Mouse (Mus musculus) thymus, adult 2 months (tissue): Measurements from ENCODE around the gene Hax1. TPM values are rescaled to one million over a fixed set of nuclear protein-coding genes. Genes with fewer than 3 reads are reported as not detected.

Experiments used
- DNase-seq: peaks from one replicate; pipeline ENCODE4 v3.0.0; 2021
- H3K27ac ChIP-seq: fragments of 200-500 bp; 2 replicates; pipeline ENCODE4 v1.5.1; 2012; ENCODE audit warnings: low read length, control low read depth; ENCODE audit not compliant: control insufficient read depth, insufficient read depth
- H3K27me3 ChIP-seq: fragments of 200-500 bp; 2 replicates; pipeline ENCODE4 v1.6.1; 2012; ENCODE audit warnings: mild to moderate bottlenecking, low read length, moderate library complexity, mixed read lengths; ENCODE audit not compliant: control insufficient read depth, insufficient read depth
- H3K36me3 ChIP-seq: fragments of 200-500 bp; 2 replicates; pipeline ENCODE4 v1.6.1; 2012; ENCODE audit warnings: mild to moderate bottlenecking, low read length, moderate library complexity; ENCODE audit not compliant: control insufficient read depth, insufficient read depth
- H3K4me1 ChIP-seq: fragments of 200-500 bp; replicated peaks from 2 replicates; pipeline ENCODE4 v1.6.1; 2012; ENCODE audit warnings: low read length; ENCODE audit not compliant: control insufficient read depth, insufficient read depth
- H3K4me3 ChIP-seq: fragments of 200-500 bp; 2 replicates; pipeline ENCODE4 v1.5.1; 2012; ENCODE audit warnings: mild to moderate bottlenecking, low read length, control low read depth, moderate library complexity; ENCODE audit not compliant: control insufficient read depth, insufficient read depth
- CTCF ChIP-seq: fragments of 200-500 bp; IDR thresholded peaks from 2 replicates; pipeline ENCODE4 v1.5.1; 2012; ENCODE audit warnings: mild to moderate bottlenecking, control low read depth, low read length, moderate library complexity, borderline replicate concordance; ENCODE audit not compliant: control insufficient read depth, poor library complexity, insufficient read depth; ENCODE audit errors: extremely low read depth
- POLR2A ChIP-seq: fragments of 200-500 bp; IDR thresholded peaks from 2 replicates; pipeline ENCODE4 v1.6.1; 2012; ENCODE audit warnings: mild to moderate bottlenecking, low read length, control low read depth, moderate library complexity; ENCODE audit not compliant: control insufficient read depth, poor library complexity, insufficient read depth; ENCODE audit errors: extremely low read depth
- WGBS: fragments of 180-500 bp; shearing (Covaris S2); methylation state at CpG from one replicate; pipeline ENCODE4 v1.1.7; 2018; 5-methylcytosine and 5-hydroxymethylcytosine counted together
- polyA plus RNA-seq: library from polyadenylated mRNA; depleted of rRNA; stranded (reverse); fragments of >200 nt; gene quantifications from 2 replicates; pipeline ENCODE4 v1.2.3, GENCODE M21; 2012

Hax1 gene
- polyA plus RNA-seq, 1 experiment, result 61.4 TPM

DNA sequence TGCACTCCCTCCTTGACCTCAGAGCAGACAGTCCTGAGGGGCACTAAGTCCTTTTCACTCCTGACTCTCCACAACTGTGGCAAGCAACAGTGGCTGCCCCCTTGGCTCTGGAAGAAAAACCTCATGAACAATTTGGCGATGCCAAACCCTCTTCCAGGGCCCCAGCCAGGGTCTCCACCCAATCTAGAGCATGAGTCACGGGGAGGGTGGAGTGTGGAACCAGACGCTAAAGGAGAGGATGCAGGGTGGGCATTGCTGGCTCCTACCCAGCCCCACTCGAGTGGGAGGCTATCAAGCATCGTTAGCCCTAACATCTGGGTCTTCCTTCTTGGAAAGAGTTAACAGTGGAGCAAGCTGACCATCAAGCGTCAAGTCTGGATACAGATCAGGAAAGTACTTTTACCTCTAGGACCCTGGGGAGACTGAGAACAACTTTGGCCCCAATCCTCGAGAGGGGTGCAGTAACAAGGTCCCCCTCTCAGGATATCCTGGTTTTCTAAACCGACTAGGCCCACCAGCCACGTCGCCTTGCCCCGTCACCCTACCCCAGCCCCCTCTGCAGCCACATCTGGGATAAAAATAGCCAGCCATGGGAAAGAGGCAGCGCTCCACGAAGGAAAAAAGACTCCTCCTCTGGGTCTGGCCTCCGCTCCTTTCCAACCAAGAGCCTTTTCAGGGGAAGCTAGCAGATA lies 36.4 kb downstream of the Hax1 start:
- H3K27ac ChIP-seq, result peak overlapping the region; percentile 45; the same call in 1 of the 2 replicates
- H3K4me1 ChIP-seq, result peaks cover 41% of the 10 kb centered on the region
- H3K4me3 ChIP-seq, result peak overlapping the region; percentile 67
- no peaks in the 10 kb centered on the region for H3K27me3 ChIP-seq
- peak; percentile 25 for DNase-seq
- TF ChIP-seq POLR2A (no peak), CTCF (no peak)
- H3K36me3 ChIP-seq, result peaks cover 10% of the 10 kb centered on the region
- 5% methylated on average over 14 of the region's 14 CpGs for WGBS

- peak; percentile 9 for DNase-seq
- Histone ChIP-seq H3K4me1 (peaks cover 41% of the 10 kb centered on the region), H3K27me3 (no peaks in the 10 kb centered on the region), H3K27ac (0 out of 2 replicates have a peak overlapping the region, but pooled peaks have one; percentile 3), H3K4me3 (no peak overlapping the region), H3K36me3 (peaks cover 12% of the 10 kb centered on the region)
- no peak for TF ChIP-seq POLR2A
- TF ChIP-seq CTCF, result no peak
- 2% methylated on average over 4 of the region's 4 CpGs for WGBS
Observed at GRCm38 (mm10) chr3:89961436-89961835, 37.1 kb downstream of the Hax1 start.

DNA sequence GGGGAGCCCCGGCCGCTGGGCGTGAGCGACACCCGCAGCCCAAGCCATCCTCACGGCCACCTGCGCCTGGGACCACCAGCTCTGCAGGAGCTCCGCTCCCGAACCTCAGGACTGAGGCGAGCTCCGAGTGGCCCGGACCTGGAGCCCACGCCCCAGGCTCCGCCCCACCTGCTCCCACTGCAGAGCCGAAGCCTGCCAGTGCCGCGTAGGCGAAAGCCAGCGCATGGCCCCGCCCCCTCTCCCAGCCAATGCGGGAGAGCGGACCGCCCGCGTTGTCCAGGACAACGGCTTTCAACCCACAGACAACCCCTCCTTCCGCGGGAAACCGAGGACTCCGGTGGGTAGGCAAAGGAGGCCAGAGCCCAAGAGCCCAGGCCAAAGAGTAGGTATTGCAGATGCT lies 38.1 kb downstream of the Hax1 start:
- H3K4me1 ChIP-seq, result peaks cover 41% of the 10 kb centered on the region
- no peaks in the 10 kb centered on the region for H3K27me3 ChIP-seq
- DNase-seq, result peak; percentile 87
- peak overlapping the region; percentile 47 for H3K4me3 ChIP-seq
- H3K36me3 ChIP-seq, result peaks cover 20% of the 10 kb centered on the region
- H3K27ac ChIP-seq, result no peak overlapping the region
- peak; percentile 59; the same call in 1 of the 2 replicates for TF ChIP-seq CTCF
- no peak for TF ChIP-seq POLR2A
- whole genome bisulfite sequencing, result under 1% methylated on average over 30 of the region's 30 CpGs

DNA sequence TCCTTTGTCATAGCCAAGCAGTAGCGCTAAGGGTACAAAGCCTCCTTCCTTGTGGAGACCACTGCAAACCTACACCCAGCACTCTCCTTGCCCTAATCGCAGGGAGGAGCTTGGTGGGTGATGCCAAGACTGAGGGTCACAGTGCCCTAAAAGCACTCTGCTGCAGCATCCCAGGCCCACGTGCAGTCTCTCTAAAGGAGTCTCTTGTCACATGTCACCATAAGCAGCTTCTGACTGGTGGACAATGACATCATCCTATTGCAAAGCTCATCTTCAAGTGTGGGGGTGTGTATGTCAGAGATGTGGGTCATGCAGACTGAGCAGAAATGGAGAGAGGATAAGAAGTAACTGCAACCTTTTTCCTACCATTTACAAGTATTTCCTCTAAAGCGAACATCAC lies 39.1 kb downstream of the Hax1 start:
- no peak for DNase-seq
- H3K4me3 ChIP-seq, result no peak overlapping the region
- TF ChIP-seq CTCF (no peak), POLR2A (no peak)
- WGBS, result 96% methylated on average over 4 of the region's 4 CpGs
- H3K36me3 ChIP-seq, result peaks cover 21% of the 10 kb centered on the region
- H3K27ac ChIP-seq, result no peak overlapping the region
- peaks cover 38% of the 10 kb centered on the region for H3K4me1 ChIP-seq
- no peaks in the 10 kb centered on the region for H3K27me3 ChIP-seq

- no peak for TF ChIP-seq CTCF
- no peak for TF ChIP-seq POLR2A
- Histone ChIP-seq H3K27ac (no peak overlapping the region), H3K27me3 (no peaks in the 10 kb centered on the region), H3K4me3 (no peak overlapping the region), H3K4me1 (peaks cover 35% of the 10 kb centered on the region), H3K36me3 (peaks cover 33% of the 10 kb centered on the region)
- no peak for DNase-seq
- 95% methylated on average over 9 of the region's 9 CpGs for WGBS
Observed at GRCm38 (mm10) chr3:89957880-89958279, 40.7 kb downstream of the Hax1 start.

DNA sequence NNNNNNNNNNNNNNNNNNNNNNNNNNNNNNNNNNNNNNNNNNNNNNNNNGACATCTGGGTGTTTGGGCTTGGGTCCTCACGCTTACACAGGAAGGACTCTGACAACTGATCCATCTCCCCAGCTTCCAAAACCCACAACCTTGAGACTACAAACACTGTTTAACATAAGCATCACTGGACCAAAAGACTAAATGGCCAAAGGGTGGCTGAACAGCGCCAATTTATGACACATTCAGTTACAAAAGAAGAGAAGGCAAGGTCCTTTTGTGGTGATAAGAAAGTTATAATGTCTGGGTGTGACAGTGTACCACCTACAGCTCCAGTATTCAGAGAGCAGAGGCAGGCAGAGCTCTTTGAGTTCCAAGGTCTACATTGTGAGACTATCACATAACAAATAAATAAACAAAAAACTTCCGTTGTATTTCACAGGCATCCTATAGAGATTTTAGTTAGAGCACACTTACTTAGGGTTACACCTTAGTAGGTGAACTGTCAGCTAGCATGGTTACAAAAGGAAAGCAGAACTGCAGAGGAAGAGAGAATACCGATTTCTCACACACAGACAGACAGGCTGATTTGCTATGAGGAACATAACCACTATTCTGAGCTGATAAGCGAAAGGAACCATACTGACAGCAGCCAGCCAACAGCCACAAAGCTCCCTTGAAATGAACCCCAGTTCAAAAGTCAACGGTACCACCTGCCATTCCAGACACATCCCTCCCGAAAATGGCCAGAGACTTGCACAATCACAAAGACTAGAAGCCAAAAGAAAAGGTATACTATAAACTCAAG lies 42.2 kb downstream of the Hax1 start:
- Histone ChIP-seq H3K27me3 (no peaks in the 10 kb centered on the region), H3K27ac (no peak overlapping the region), H3K4me1 (peaks cover 22% of the 10 kb centered on the region), H3K4me3 (no peak overlapping the region), H3K36me3 (peaks cover 48% of the 10 kb centered on the region)
- DNase-seq, result no peak
- WGBS, result 94% methylated on average over 7 of the region's 7 CpGs
- TF ChIP-seq POLR2A (no peak), CTCF (no peak)
